8 mouse cellular contexts compared by ENCODE assay signal in the genomic region with DNA sequence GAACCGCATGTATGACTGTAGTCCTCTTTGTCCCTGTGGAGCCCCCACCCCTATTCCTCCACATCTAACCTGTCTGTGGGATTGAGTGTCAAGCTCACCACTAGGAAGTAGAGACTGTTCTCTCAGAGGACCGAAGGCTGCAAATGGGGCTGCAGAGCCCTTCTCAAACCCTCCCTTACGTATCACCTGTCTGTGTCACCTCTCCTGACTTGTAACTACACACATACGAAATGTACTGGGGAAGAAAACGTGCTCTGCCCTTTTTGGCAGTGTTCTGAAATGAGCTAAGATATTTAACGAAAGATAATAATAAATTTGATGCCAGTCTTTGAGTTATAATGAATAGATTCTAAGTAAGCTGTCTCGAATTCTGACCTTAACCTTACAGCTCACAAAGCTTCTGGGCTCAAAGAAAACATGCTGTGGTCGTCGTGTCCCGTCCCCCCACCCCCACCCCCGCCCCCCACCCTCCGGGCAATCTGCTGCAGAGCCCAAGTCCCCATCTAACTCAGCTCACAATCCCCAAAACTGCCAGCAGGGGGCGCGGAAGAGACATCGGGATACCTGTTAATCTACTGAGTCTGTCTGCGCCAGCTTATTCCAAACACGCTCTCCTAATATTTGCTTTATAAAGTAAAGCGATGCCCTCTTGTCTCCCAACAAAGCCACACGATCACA. TPM values are rescaled to one million over a fixed set of nuclear protein-coding genes. Genes with fewer than 3 reads are reported as not detected.
DNase-seq lines count a peak whose midpoint lies in the region; ATAC-seq and TF ChIP-seq lines count a peak whose summit lies in the region.

No protein-coding gene starts in this region.

- ATAC-seq in embryonic facial prominence, embryonic 14.5 days (ENCODE audit: low read depth): peak; percentile 72; the same call in 1 of the 2 replicates
- ATAC-seq in limb, embryonic 11.5 days (ENCODE audit: insufficient number of reproducible peaks, low FRiP score, low TSS enrichment, low read depth): no peak
- ATAC-seq in midbrain, embryonic 14.5 days (ENCODE audit: low FRiP score, low TSS enrichment): peak; percentile 68; the same call in 1 of the 2 replicates

- H3K4me3 ChIP-seq in bone marrow, adult 2 months (replicated peaks; ENCODE audit: control insufficient read depth, low read depth, low read length): no peak overlapping the region
- H3K4me3 ChIP-seq in embryonic facial prominence, embryonic 14.5 days (ENCODE audit: low read depth, low read length): no peak overlapping the region
- no peak overlapping the region for H3K4me3 ChIP-seq in kidney, adult 2 months (ENCODE audit: insufficient read depth, low read depth, low read length)
- H3K4me3 ChIP-seq in limb, embryonic 11.5 days (ENCODE audit: low read depth, low read length): no peak overlapping the region
- no peak overlapping the region for H3K4me3 ChIP-seq in midbrain, embryonic 14.5 days (replicated peaks; ENCODE audit: low read depth, low read length)
- H3K4me3 ChIP-seq in spleen, adult 2 months (ENCODE audit: extremely low read depth, insufficient read depth, insufficient read length): no peak overlapping the region

- no peaks in the 10 kb centered on the region for H3K36me3 ChIP-seq in embryonic facial prominence, embryonic 14.5 days (ENCODE audit: control insufficient read depth, insufficient read depth, low read length)
- H3K36me3 ChIP-seq in kidney, adult 2 months (ENCODE audit: control insufficient read depth, insufficient read depth, low read length): no peaks in the 10 kb centered on the region
- no peaks in the 10 kb centered on the region for H3K36me3 ChIP-seq in limb, embryonic 11.5 days (ENCODE audit: control insufficient read depth, insufficient read depth, low read length)
- no peaks in the 10 kb centered on the region for H3K36me3 ChIP-seq in midbrain, embryonic 14.5 days (ENCODE audit: control insufficient read depth, insufficient read depth, low read length)
- H3K36me3 ChIP-seq in spleen, adult 2 months (ENCODE audit: control insufficient read depth, insufficient read depth, low read length): no peaks in the 10 kb centered on the region

- no peaks in the 10 kb centered on the region for H3K27me3 ChIP-seq in embryonic facial prominence, embryonic 14.5 days (replicated peaks; ENCODE audit: control insufficient read depth, insufficient read depth, low read length)
- H3K27me3 ChIP-seq in kidney, adult 2 months (replicated peaks; ENCODE audit: control insufficient read depth, insufficient read depth, low read length): no peaks in the 10 kb centered on the region
- H3K27me3 ChIP-seq in limb, embryonic 11.5 days (ENCODE audit: control insufficient read depth, insufficient read depth, low read length): no peaks in the 10 kb centered on the region
- H3K27me3 ChIP-seq in midbrain, embryonic 14.5 days (ENCODE audit: control insufficient read depth, insufficient read depth, low read length): no peaks in the 10 kb centered on the region
- H3K27me3 ChIP-seq in spleen, adult 2 months (ENCODE audit: control insufficient read depth, insufficient read depth, low read length): no peaks in the 10 kb centered on the region

- peak overlapping the region; percentile 13; the same call in 1 of the 2 replicates for H3K4me2 ChIP-seq in embryonic facial prominence, embryonic 14.5 days (ENCODE audit: low read depth, low read length)
- 0 out of 2 replicates have a peak overlapping the region, but pooled peaks have one; percentile 11 for H3K4me2 ChIP-seq in limb, embryonic 11.5 days (ENCODE audit: low read depth, severe bottlenecking)
- H3K4me2 ChIP-seq in midbrain, embryonic 14.5 days (ENCODE audit: low read length): peak overlapping the region; percentile 43

- H3K27ac ChIP-seq in bone marrow, adult 2 months (ENCODE audit: control insufficient read depth, insufficient read depth, low read depth, low read length, poor library complexity): no peak overlapping the region
- no peak overlapping the region for H3K27ac ChIP-seq in embryonic facial prominence, embryonic 14.5 days (replicated peaks; ENCODE audit: low read depth, low read length)
- H3K27ac ChIP-seq in kidney, adult 2 months (ENCODE audit: insufficient read depth, low read depth, low read length): no peak overlapping the region
- H3K27ac ChIP-seq in limb, embryonic 11.5 days (replicated peaks; ENCODE audit: low read depth, low read length): no peak overlapping the region
- no peak overlapping the region for H3K27ac ChIP-seq in midbrain, embryonic 14.5 days (replicated peaks; ENCODE audit: low read depth, low read length)
- no peak overlapping the region for H3K27ac ChIP-seq in spleen, adult 2 months (ENCODE audit: insufficient read depth, low read length)

- DNase-seq in A20 (ENCODE audit: low read depth, low spot score): peak; percentile 71
- DNase-seq in embryonic facial prominence, embryonic 14.5 days (ENCODE audit: low spot score): peak; percentile 76
- peak; percentile 87 for DNase-seq in heart, adult 8-10 months (ENCODE audit: low spot score)
- peak; percentile 84 for DNase-seq in kidney, adult 2 months
- peak; percentile 93 for DNase-seq in limb, embryonic 11.5 days (ENCODE audit: low spot score)
- peak; percentile 89 for DNase-seq in midbrain, embryonic 14.5 days
- peak; percentile 32 to 69 for DNase-seq in spleen, adult 2 months (ENCODE audit: low read depth in 1 of 2, low spot score in 2 of 2)

- TF ChIP-seq POLR2A in bone marrow, adult 2 months (IDR thresholded peaks at IDR 0.05; ENCODE audit: borderline replicate concordance, control insufficient read depth, low read depth, low read length): no peak
- TF ChIP-seq POLR2A in kidney, adult 2 months (IDR thresholded peaks at IDR 0.05; ENCODE audit: low read depth, low read length): no peak
- no peak for TF ChIP-seq POLR2A in spleen, adult 2 months (IDR thresholded peaks at IDR 0.05; ENCODE audit: low read depth, low read length)

- no peaks in the 10 kb centered on the region for H3K9me3 ChIP-seq in embryonic facial prominence, embryonic 14.5 days (ENCODE audit: control insufficient read depth, low read length)
- H3K9me3 ChIP-seq in limb, embryonic 11.5 days (ENCODE audit: control insufficient read depth, low read length): no peaks in the 10 kb centered on the region
- no peaks in the 10 kb centered on the region for H3K9me3 ChIP-seq in midbrain, embryonic 14.5 days (ENCODE audit: control insufficient read depth, low read length)

- no peak overlapping the region for H3K9ac ChIP-seq in embryonic facial prominence, embryonic 14.5 days (ENCODE audit: low read depth, low read length)
- H3K9ac ChIP-seq in limb, embryonic 11.5 days (ENCODE audit: low read length): no peak overlapping the region
- H3K9ac ChIP-seq in midbrain, embryonic 14.5 days (replicated peaks; ENCODE audit: low read length): no peak overlapping the region; the same call in 1 of the 2 replicates

- peak; percentile 77 for TF ChIP-seq CTCF in bone marrow, adult 2 months (IDR thresholded peaks at IDR 0.05; ENCODE audit: control insufficient read depth, insufficient read depth, low read length)
- TF ChIP-seq CTCF in kidney, adult 2 months (conservative IDR thresholded peaks at IDR 0.05; ENCODE audit: insufficient read depth, insufficient read length, low read depth, low read length): peak; percentile 73
- peak; percentile 64; the same call in 1 of the 2 replicates for TF ChIP-seq CTCF in spleen, adult 2 months (IDR thresholded peaks at IDR 0.05; ENCODE audit: extremely low read depth, insufficient read depth, insufficient read length, insufficient replicate concordance)

- 19% methylated on average over 19 of the region's 19 CpGs for WGBS in bone marrow, adult 2 months
- 27% methylated on average over 19 of the region's 19 CpGs for WGBS in embryonic facial prominence, embryonic 14.5 days
- WGBS in kidney, adult 2 months: 19% methylated on average over 19 of the region's 19 CpGs
- WGBS in limb, embryonic 11.5 days: 32% methylated on average over 19 of the region's 19 CpGs
- WGBS in midbrain, embryonic 14.5 days: 27% methylated on average over 19 of the region's 19 CpGs
- WGBS in spleen, adult 2 months: 24% methylated on average over 19 of the region's 19 CpGs

- H3K4me1 ChIP-seq in bone marrow, adult 2 months (ENCODE audit: control insufficient read depth, insufficient read depth, low read length): no peaks in the 10 kb centered on the region; the same call in 1 of the 2 replicates
- no peaks in the 10 kb centered on the region for H3K4me1 ChIP-seq in embryonic facial prominence, embryonic 14.5 days (ENCODE audit: control insufficient read depth, insufficient read depth, low read length)
- peaks cover 5% of the 10 kb centered on the region; the same call in 1 of the 2 replicates for H3K4me1 ChIP-seq in kidney, adult 2 months (ENCODE audit: control insufficient read depth, insufficient read depth, low read length)
- no peaks in the 10 kb centered on the region for H3K4me1 ChIP-seq in limb, embryonic 11.5 days (ENCODE audit: control insufficient read depth, insufficient read depth, low read length)
- H3K4me1 ChIP-seq in midbrain, embryonic 14.5 days (ENCODE audit: control insufficient read depth, insufficient read depth, low read length): 0 out of 2 replicates have a peak, but pooled peaks cover 3% of the 10 kb centered on the region
- H3K4me1 ChIP-seq in spleen, adult 2 months (ENCODE audit: control insufficient read depth, insufficient read depth, insufficient read length): peaks cover 3% of the 10 kb centered on the region; the same call in 1 of the 2 replicates

RNA-seq across cellular contexts. Expression of a gene that starts 10.9 kb away (rescaled TPM):
- 2.1 TPM in 1 of 2 replicates, not detected in the other for polyA plus RNA-seq in bone marrow, adult 2 months (2011; ENCODE audit: insufficient read depth, insufficient read length, low replicate concordance, missing spikeins)
- not detected in 2 replicates for polyA plus RNA-seq in embryonic facial prominence, embryonic 14.5 days (2014; fragmentation: Nextera tagmentation; extraction: Ambion mirVana)
- 1 to 10 TPM in 2 of 4 experiments, under 1 TPM in 1, not detected in 1; 0.72 to 2.7 (median 1.4) TPM for total RNA-seq in heart, adult 8-10 months (2022)
- polyA plus RNA-seq in kidney, adult 2 months (2012; rRNA removed): not detected in 2 replicates
- not detected in 2 replicates for polyA plus RNA-seq in limb, embryonic 11.5 days (2014; fragmentation: Nextera tagmentation; extraction: Ambion mirVana)
- not detected in 2 replicates for polyA plus RNA-seq in midbrain, embryonic 14.5 days (2014; fragmentation: Nextera tagmentation; extraction: Ambion mirVana)
- polyA plus RNA-seq in spleen, adult 2 months (2012; rRNA removed): 0.28 TPM in 1 of 2 replicates, not detected in the other

RNA-seq across cellular contexts. Expression of a gene that starts 43.5 kb away (rescaled TPM):
- 4.3 and 4.9 TPM in 2 replicates for polyA plus RNA-seq in bone marrow, adult 2 months (2011; ENCODE audit: insufficient read depth, insufficient read length, low replicate concordance, missing spikeins)
- polyA plus RNA-seq in embryonic facial prominence, embryonic 14.5 days (2014; fragmentation: Nextera tagmentation; extraction: Ambion mirVana): 7.2 and 7.5 TPM in 2 replicates
- 10 to 100 TPM; 11.8 to 12.4 (median 12.2) TPM for total RNA-seq in heart, adult 8-10 months (2022)
- polyA plus RNA-seq in kidney, adult 2 months (2012; rRNA removed): 9.7 and 9.9 TPM in 2 replicates
- 4.5 and 5.8 TPM in 2 replicates for polyA plus RNA-seq in limb, embryonic 11.5 days (2014; fragmentation: Nextera tagmentation; extraction: Ambion mirVana)
- 1.1 and 2.1 TPM in 2 replicates for polyA plus RNA-seq in midbrain, embryonic 14.5 days (2014; fragmentation: Nextera tagmentation; extraction: Ambion mirVana)
- 6.6 and 7.3 TPM in 2 replicates for polyA plus RNA-seq in spleen, adult 2 months (2012; rRNA removed)

RNA-seq across cellular contexts. Expression of a gene that starts 60.0 kb away (rescaled TPM):
- 19.7 and 20.2 TPM in 2 replicates for polyA plus RNA-seq in bone marrow, adult 2 months (2011; ENCODE audit: insufficient read depth, insufficient read length, low replicate concordance, missing spikeins)
- 56.4 and 60.1 TPM in 2 replicates for polyA plus RNA-seq in embryonic facial prominence, embryonic 14.5 days (2014; fragmentation: Nextera tagmentation; extraction: Ambion mirVana)
- total RNA-seq in heart, adult 8-10 months (2022): 10 to 100 TPM; 18.1 to 21.6 (median 20.2) TPM
- polyA plus RNA-seq in kidney, adult 2 months (2012; rRNA removed): 10.5 and 14.1 TPM in 2 replicates
- polyA plus RNA-seq in limb, embryonic 11.5 days (2014; fragmentation: Nextera tagmentation; extraction: Ambion mirVana): 51.5 and 53.9 TPM in 2 replicates
- 55.9 and 57.6 TPM in 2 replicates for polyA plus RNA-seq in midbrain, embryonic 14.5 days (2014; fragmentation: Nextera tagmentation; extraction: Ambion mirVana)
- 7.3 and 8.5 TPM in 2 replicates for polyA plus RNA-seq in spleen, adult 2 months (2012; rRNA removed)
